Mouse (Mus musculus) lung, embryonic 15.5 days (tissue): ENCODE measurements around the gene Tbx19. TPM values are rescaled to one million over a fixed set of nuclear protein-coding genes. Genes with fewer than 3 reads are reported as not detected.

ENCODE experiments used
- ATAC-seq: fragments of 200-750 bp; cut with Nextera tagmentation; 2 replicates; pipeline ENCODE4 v1.8.0; 2017; ENCODE audit warnings: moderate number of reproducible peaks, borderline replicate concordance; ENCODE audit not compliant: low FRiP score, low TSS enrichment; ENCODE audit errors: extremely low read depth
- H3K27ac ChIP-seq: fragments of 300-500 bp; sonication (generic); 2 replicates; pipeline ENCODE4 v1.5.1; 2015; ENCODE audit warnings: moderate library complexity, mild to moderate bottlenecking, inconsistent platforms
- H3K27me3 ChIP-seq: fragments of 300-500 bp; sonication (generic); 2 replicates; pipeline ENCODE4 v1.6.1; 2015; ENCODE audit warnings: inconsistent platforms
- H3K36me3 ChIP-seq: fragments of 300-500 bp; sonication (generic); 2 replicates; pipeline ENCODE4 v1.6.1; 2015; ENCODE audit warnings: inconsistent platforms
- H3K4me1 ChIP-seq: fragments of 300-500 bp; sonication (generic); 2 replicates; pipeline ENCODE4 v1.6.1; 2015; ENCODE audit warnings: inconsistent platforms
- H3K4me2 ChIP-seq: fragments of 300-500 bp; sonication (generic); 2 replicates; pipeline ENCODE4 v1.6.1; 2015; ENCODE audit warnings: inconsistent platforms, mild to moderate bottlenecking, moderate library complexity
- H3K4me3 ChIP-seq: fragments of 300-500 bp; sonication (generic); 2 replicates; pipeline ENCODE4 v1.5.1; 2015; ENCODE audit warnings: mild to moderate bottlenecking, inconsistent platforms
- H3K9ac ChIP-seq: fragments of 300-500 bp; sonication (generic); 2 replicates; pipeline ENCODE4 v1.6.1; 2015; ENCODE audit warnings: inconsistent platforms
- H3K9me3 ChIP-seq: fragments of 300-500 bp; sonication (generic); 2 replicates; pipeline ENCODE4 v1.6.1; 2016; ENCODE audit warnings: inconsistent platforms
- whole genome bisulfite sequencing: fragments of 180-500 bp; shearing (Covaris S2); methylation state at CpG from one replicate; pipeline ENCODE4 v1.1.7; 2015; 5-methylcytosine and 5-hydroxymethylcytosine counted together
- polyA plus RNA-seq: library from polyadenylated mRNA; unstranded; fragments of >200 nt; fragmentation: Nextera tagmentation; extraction: Ambion mirVana; gene quantifications from 2 replicates; pipeline ENCODE4 v1.2.1, GENCODE M21; 2015

The Tbx19 gene
- polyA plus RNA-seq, 1 experiment from 2014 or later = 0.05 TPM

DNA sequence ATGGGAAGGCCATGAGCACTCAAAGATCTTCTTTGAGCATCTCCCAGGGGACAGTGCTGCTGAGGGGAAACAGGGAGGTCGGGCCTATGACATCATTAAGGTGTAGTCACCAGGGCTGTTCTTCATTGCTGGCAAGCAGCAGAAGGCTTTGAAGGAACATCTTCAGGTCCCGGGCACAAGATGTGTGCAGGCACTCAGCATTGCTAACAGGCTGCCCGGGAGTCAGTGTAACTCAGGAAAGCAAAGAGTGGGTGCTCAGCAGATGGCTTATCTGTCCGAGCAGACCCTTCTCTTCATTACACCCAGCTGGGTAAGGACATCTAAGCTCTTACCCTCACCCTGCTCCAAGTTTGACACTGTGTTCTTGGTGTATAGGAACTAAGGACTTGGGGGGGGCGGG, 18.7 kb upstream of the Tbx19 start:
- no peaks in the 10 kb centered on the region for H3K9me3 ChIP-seq
- 74% methylated on average over 5 of the region's 5 CpGs for WGBS
- H3K4me1 ChIP-seq = peaks cover 7% of the 10 kb centered on the region; the same call in 1 of the 2 replicates
- no peak for ATAC-seq
- H3K4me3 ChIP-seq = no peak overlapping the region
- no peak overlapping the region for H3K9ac ChIP-seq
- H3K36me3 ChIP-seq = 0 out of 2 replicates have a peak, but pooled peaks cover 3% of the 10 kb centered on the region
- H3K27me3 ChIP-seq = no peaks in the 10 kb centered on the region
- no peak overlapping the region for H3K27ac ChIP-seq
- H3K4me2 ChIP-seq = no peak overlapping the region

DNA sequence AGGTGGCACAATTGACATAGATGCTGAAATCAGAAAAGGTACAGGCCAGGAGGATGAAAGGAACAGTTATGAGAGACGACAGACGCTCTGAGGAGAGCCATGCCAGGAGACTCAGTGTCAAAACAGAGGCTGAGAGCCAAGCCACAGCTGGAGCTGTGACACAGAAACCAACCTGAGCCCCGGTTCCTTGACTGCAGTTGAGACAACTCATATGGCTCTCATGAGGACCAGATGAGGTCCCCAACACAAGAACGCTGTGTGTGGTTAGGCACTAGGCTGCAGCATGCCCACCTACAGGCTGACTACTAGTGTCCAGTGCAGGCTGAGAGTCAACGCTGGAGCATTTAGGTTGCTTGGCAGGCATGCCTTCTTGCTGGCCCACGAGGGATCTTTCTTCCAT, 17.5 kb upstream of the Tbx19 start:
- Histone ChIP-seq H3K9me3 (no peaks in the 10 kb centered on the region), H3K36me3 (0 out of 2 replicates have a peak, but pooled peaks cover 3% of the 10 kb centered on the region), H3K9ac (no peak overlapping the region), H3K27ac (no peak overlapping the region), H3K27me3 (no peaks in the 10 kb centered on the region), H3K4me1 (peaks cover 7% of the 10 kb centered on the region; the same call in 1 of the 2 replicates), H3K4me2 (no peak overlapping the region), H3K4me3 (no peak overlapping the region)
- 47% methylated on average over 6 of the region's 6 CpGs for WGBS
- no peak for ATAC-seq

DNA sequence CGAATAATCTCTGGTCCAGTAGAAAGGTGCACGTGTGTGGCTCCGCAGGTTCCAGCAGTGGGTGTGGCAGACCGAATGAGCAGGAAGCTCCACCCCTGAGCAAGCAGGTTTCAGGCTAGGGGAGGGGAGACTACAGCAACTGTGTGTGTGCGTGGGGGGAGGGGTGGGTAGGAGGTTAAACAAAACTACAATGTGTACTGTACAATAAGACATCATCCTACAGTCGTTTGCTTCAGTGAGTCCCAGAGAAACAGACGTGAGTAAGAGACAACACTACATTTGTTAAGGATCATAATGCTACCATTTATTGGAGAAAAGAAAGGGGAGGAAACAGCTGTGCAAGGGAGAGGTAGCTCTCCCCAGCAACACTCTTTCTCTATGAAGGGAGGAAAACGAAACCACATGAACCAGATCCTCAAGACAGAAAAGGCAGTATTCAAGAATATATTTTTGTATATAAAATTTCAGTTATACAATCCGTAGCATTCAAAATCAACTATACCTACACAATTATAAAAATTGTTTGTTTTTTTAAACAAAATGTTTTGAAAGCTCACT, 13.6 kb upstream of the Tbx19 start:
- ATAC-seq = no peak
- H3K9me3 ChIP-seq = no peaks in the 10 kb centered on the region
- 50% methylated on average over 8 of the region's 9 CpGs for WGBS

DNA sequence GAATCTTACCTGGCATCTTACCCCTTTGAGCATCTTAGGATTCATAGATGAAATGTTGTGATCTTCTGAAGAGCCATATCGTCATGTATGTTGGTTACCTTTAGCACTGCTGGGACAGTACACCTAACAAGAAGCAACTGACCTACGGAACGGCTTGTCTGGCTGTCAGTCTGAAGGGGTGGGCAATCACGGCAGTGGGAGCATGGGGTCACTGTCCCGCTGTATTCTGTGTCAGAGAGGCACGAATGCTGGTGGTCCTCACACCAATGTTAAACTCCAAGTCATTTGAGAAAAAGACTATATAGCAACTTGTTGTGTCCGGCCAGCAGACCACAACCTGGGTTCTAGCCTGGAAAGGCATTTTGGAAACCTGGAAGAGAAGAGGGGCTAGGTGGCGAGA, 10.7 kb upstream of the Tbx19 start:
- no peak for ATAC-seq
- Histone ChIP-seq H3K27me3 (no peaks in the 10 kb centered on the region), H3K4me3 (no peak overlapping the region), H3K36me3 (no peaks in the 10 kb centered on the region), H3K27ac (no peak overlapping the region), H3K4me1 (no peaks in the 10 kb centered on the region), H3K9me3 (no peaks in the 10 kb centered on the region), H3K4me2 (no peak overlapping the region), H3K9ac (no peak overlapping the region)
- WGBS = 86% methylated on average over 8 of the region's 8 CpGs

More for the DNA sequence above, 13.6 kb upstream of the Tbx19 start:
- Histone ChIP-seq H3K4me2 (no peak overlapping the region), H3K4me3 (no peak overlapping the region), H3K4me1 (peaks cover 7% of the 10 kb centered on the region; the same call in 1 of the 2 replicates), H3K27ac (no peak overlapping the region), H3K9ac (no peak overlapping the region), H3K27me3 (no peaks in the 10 kb centered on the region), H3K36me3 (0 out of 2 replicates have a peak, but pooled peaks cover 3% of the 10 kb centered on the region)

DNA sequence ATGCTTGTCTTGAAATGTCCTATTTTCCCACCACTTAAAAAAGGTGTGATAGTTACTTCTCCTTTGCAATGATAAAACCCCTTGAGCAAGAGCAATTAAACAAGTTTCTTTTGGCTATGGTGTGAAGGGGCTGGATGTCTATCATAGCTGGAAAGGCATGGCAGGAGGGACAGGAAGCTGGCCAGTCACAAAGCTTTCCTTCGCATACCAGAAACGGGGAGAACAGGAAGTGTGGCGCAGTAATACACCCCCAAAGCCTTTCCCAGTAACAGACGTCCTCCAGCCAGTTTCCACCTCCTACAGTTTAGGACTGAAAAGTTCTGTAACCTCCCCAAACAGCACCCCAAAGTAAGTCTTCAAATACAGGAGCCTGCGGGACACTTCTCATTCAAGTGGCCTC, 9.6 kb upstream of the Tbx19 start:
- no peaks in the 10 kb centered on the region for H3K4me1 ChIP-seq
- no peak overlapping the region for H3K4me2 ChIP-seq
- no peak for ATAC-seq
- H3K27ac ChIP-seq = no peak overlapping the region
- no peak overlapping the region for H3K4me3 ChIP-seq
- H3K9ac ChIP-seq = no peak overlapping the region
- H3K27me3 ChIP-seq = no peaks in the 10 kb centered on the region
- H3K36me3 ChIP-seq = no peaks in the 10 kb centered on the region
- no peaks in the 10 kb centered on the region for H3K9me3 ChIP-seq
- 55% methylated on average over 5 of the region's 5 CpGs for WGBS

DNA sequence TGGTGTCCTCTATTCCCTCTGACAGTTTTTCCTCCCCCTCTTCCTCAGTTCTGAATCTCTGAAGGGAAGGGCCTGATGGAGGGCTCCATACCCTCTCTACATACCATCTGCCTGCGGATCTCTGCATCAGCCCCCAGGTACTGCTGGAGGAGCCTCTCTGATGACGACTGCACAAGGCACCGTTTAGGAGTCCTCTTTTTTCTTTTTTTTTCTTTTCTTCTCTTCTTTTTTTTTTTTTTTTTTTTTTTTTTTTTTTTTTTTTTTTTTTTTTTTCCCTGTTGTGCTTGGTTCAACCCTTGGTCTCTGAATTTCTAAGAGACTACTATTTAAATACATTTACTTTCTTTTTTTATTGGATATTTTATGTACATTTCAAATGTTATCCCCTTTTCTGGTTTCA, 8.9 kb upstream of the Tbx19 start:
- Histone ChIP-seq H3K4me1 (no peaks in the 10 kb centered on the region), H3K9me3 (no peaks in the 10 kb centered on the region), H3K27me3 (no peaks in the 10 kb centered on the region), H3K4me3 (no peak overlapping the region), H3K36me3 (no peaks in the 10 kb centered on the region), H3K4me2 (no peak overlapping the region), H3K9ac (no peak overlapping the region), H3K27ac (no peak overlapping the region)
- 68% methylated on average over 3 of the region's 3 CpGs for WGBS
- ATAC-seq = no peak

DNA sequence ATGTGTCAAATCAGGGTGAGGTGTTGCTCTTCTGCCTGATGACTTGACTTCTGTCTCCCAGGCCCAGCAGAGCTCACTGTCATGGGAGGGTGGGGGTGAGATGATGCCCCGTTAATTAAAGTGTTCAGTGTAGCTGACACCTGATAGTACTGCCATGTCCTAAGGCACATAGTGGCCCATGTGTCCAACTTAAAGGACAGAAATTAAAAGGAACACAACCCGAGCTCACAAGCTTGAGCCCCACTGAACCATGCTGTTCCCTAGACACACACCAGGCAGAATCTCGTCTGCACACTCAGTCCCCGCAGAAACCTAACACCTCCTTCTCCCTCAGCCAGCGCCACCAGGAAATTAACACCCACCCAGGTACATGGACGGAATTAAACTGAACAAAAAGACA, 4.3 kb upstream of the Tbx19 start:
- Histone ChIP-seq H3K27me3 (no peaks in the 10 kb centered on the region), H3K4me2 (no peak overlapping the region), H3K9ac (no peak overlapping the region), H3K4me1 (no peaks in the 10 kb centered on the region), H3K27ac (no peak overlapping the region), H3K36me3 (no peaks in the 10 kb centered on the region), H3K4me3 (no peak overlapping the region), H3K9me3 (no peaks in the 10 kb centered on the region)
- ATAC-seq = no peak
- WGBS = 74% methylated on average over 6 of the region's 6 CpGs

DNA sequence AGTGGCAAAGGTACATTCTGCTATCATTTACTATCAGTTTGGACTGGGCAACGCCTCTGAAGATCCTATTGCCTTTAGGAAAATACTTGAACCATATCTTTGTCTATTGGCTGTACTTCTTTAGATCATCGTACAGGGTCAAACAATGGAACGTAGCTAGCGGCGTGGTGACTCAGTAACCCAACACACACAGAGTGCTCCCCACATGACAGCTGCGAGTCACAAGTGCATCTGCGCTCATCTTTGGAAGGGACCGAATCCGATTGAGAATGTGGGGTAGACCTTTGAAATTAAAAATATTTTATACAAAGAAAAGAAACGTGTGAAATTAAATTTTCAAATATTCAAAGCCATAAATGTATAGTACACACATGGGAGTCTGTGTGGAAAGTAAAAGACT, 1.7 kb downstream of the Tbx19 start:
- Histone ChIP-seq H3K36me3 (no peaks in the 10 kb centered on the region), H3K9ac (no peak overlapping the region), H3K9me3 (no peaks in the 10 kb centered on the region), H3K27me3 (no peaks in the 10 kb centered on the region), H3K4me3 (no peak overlapping the region), H3K27ac (no peak overlapping the region), H3K4me2 (no peak overlapping the region), H3K4me1 (no peaks in the 10 kb centered on the region)
- WGBS = 67% methylated on average over 10 of the region's 10 CpGs
- no peak for ATAC-seq

DNA sequence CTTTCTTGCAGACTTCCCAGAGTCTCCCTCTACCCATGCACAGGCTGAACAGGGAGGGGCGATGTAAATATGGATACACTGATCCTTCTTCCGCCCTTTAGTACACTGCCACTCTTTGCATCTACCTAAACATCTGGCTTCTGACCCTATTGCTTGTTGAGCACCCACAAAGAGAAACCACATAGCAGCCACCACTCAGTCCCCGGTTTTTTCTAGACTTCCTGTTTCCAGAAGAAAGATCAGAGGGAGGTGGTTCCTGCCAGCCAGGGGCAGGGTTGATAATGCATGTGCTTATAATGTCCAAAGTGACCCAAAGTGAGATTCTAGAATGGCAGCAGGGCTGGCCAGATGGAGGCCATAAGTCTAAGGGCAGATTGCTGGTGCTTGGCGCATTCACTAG, 6.4 kb downstream of the Tbx19 start:
- 74% methylated on average over 4 of the region's 4 CpGs for WGBS
- no peak overlapping the region for H3K27ac ChIP-seq
- H3K9ac ChIP-seq = no peak overlapping the region
- no peaks in the 10 kb centered on the region for H3K36me3 ChIP-seq
- no peak overlapping the region for H3K4me3 ChIP-seq
- no peaks in the 10 kb centered on the region for H3K9me3 ChIP-seq
- no peaks in the 10 kb centered on the region for H3K27me3 ChIP-seq
- no peak for ATAC-seq
- no peak overlapping the region for H3K4me2 ChIP-seq
- H3K4me1 ChIP-seq = no peaks in the 10 kb centered on the region

- ATAC-seq = no peak
- H3K4me2 ChIP-seq = no peak overlapping the region
- 61% methylated on average over 8 of the region's 8 CpGs for WGBS
- H3K9me3 ChIP-seq = no peaks in the 10 kb centered on the region
- H3K4me1 ChIP-seq = no peaks in the 10 kb centered on the region
- H3K9ac ChIP-seq = no peak overlapping the region
- no peak overlapping the region for H3K27ac ChIP-seq
- H3K27me3 ChIP-seq = no peaks in the 10 kb centered on the region
- no peak overlapping the region for H3K4me3 ChIP-seq
- H3K36me3 ChIP-seq = no peaks in the 10 kb centered on the region
These were observed 9.4 kb downstream of the Tbx19 start for GRCm38 (mm10) chr1:165151216-165151615.

DNA sequence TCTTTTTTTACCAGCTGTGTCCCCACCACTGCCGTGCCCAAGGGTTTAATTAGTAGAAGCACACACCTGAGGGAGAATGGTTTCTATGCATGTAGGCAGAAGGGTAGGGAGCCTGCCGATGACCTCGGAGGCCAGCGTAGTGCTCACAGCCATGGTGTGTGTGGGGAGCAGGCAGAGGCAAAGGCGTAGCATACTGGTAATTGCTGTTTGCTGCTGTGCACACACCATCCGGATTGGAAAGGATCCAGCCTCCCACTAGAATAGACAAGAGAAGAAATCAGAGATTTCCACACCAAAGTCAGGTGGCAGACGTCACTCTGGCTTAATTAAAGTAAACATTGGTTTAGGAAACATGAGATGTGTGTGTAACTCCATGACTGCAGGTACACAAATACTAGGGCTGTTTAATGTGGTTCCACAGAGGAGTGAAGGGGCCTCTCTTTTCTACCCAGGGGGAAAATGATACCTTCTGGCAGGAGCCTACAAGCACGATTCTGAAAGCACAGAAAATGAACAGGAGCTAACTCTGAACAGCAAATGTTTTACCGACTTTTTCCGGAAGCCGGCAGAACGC, 18.1 kb downstream of the Tbx19 start:
- WGBS = 64% methylated on average over 12 of the region's 12 CpGs
- Histone ChIP-seq H3K9ac (no peak overlapping the region), H3K4me1 (no peaks in the 10 kb centered on the region), H3K4me3 (no peak overlapping the region), H3K27ac (no peak overlapping the region), H3K36me3 (no peaks in the 10 kb centered on the region), H3K4me2 (no peak overlapping the region), H3K9me3 (no peaks in the 10 kb centered on the region), H3K27me3 (no peaks in the 10 kb centered on the region)
- ATAC-seq = no peak

DNA sequence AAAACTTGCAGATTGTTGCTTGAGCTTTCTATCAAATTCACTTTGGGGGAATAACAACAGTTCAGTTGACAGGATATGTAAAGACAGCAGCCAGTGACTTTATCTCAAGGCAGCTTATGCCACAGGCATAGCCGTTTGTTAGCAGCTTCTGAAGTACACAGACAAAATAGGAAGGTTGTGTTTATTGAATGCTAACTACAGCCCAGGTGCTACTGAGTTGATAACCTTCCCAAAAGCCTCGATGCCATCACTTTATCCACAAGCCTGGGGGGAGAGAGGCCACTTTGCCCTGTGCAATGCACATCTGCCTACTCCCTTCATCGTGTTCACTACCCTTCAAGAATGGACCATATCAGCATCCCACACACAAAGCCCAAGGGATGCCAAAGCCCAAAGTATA, 20.3 kb downstream of the Tbx19 start:
- H3K9me3 ChIP-seq = no peaks in the 10 kb centered on the region
- no peak for ATAC-seq
- WGBS = 49% methylated on average over 3 of the region's 3 CpGs

GRCm38 (mm10) chr1:165133858-165134257, 26.7 kb downstream of the Tbx19 start:
- Histone ChIP-seq H3K4me1 (no peaks in the 10 kb centered on the region), H3K9ac (no peak overlapping the region), H3K27ac (no peak overlapping the region), H3K4me2 (no peak overlapping the region), H3K27me3 (no peaks in the 10 kb centered on the region), H3K36me3 (no peaks in the 10 kb centered on the region), H3K9me3 (no peaks in the 10 kb centered on the region), H3K4me3 (no peak overlapping the region)
- 58% methylated on average over 2 of the region's 2 CpGs for WGBS
- no peak for ATAC-seq

More for the DNA sequence above, 20.3 kb downstream of the Tbx19 start:
- Histone ChIP-seq H3K9ac (no peak overlapping the region), H3K4me1 (no peaks in the 10 kb centered on the region), H3K27me3 (no peaks in the 10 kb centered on the region), H3K27ac (no peak overlapping the region), H3K4me3 (no peak overlapping the region), H3K36me3 (no peaks in the 10 kb centered on the region), H3K4me2 (no peak overlapping the region)
